Mouse (Mus musculus) left cerebral cortex, postnatal 25 days (tissue): ENCODE results near the gene Hpse2. TPM values are rescaled to one million over a fixed set of nuclear protein-coding genes. Genes with fewer than 3 reads are reported as not detected.

Source experiments
- DNase-seq, 2 experiments: peaks; one replicate each; pipeline ENCODE4 v3.0.0; 2022; ENCODE audit warnings: low spot score in 2 of 2, mixed read lengths in 1 of 2
- intact Hi-C: fragments of 180-260 bp; cut with DNase I; formaldehyde crosslinking; loops from one replicate; pipeline ENCODE4 v1.15.1; 2025
- total RNA-seq, 2 experiments: library from RNA; stranded (reverse); gene quantifications; 2 replicates each; pipeline ENCODE4 v1.2.3; 2021

The Hpse2 gene
- total RNA-seq, 2 experiments from 2014 or later = 0.37 TPM; not detected in 1

GRCm38 (mm10) chr19:42877653-42878052 is 510.5 kb downstream of the Hpse2 start:
- no peak for DNase-seq
- intact Hi-C loops = no loop called here

GRCm38 (mm10) chr19:42876563-42876962 is 511.6 kb downstream of the Hpse2 start:
- no peak for DNase-seq
- intact Hi-C loops = no loop called here

GRCm38 (mm10) chr19:42869663-42870530 is 518.3 kb downstream of the Hpse2 start:
- intact Hi-C loops = no loop called here
- DNase-seq = no peak

GRCm38 (mm10) chr19:42868958-42869662 is 519.0 kb downstream of the Hpse2 start:
- intact Hi-C loops = no loop called here
- no peak for DNase-seq

- intact Hi-C loops = no loop called here
- DNase-seq = no peak
Measured at GRCm38 (mm10) chr19:42863013-42863412, 525.1 kb downstream of the Hpse2 start.

GRCm38 (mm10) chr19:42857096-42857495 is 531.1 kb downstream of the Hpse2 start:
- intact Hi-C loops = no loop called here
- no peak for DNase-seq

GRCm38 (mm10) chr19:42855649-42856048 is 532.5 kb downstream of the Hpse2 start:
- no peak for DNase-seq
- intact Hi-C loops = no loop called here

- intact Hi-C loops = no loop called here
- DNase-seq = peak in 1 of 2 experiments; percentile 3
Measured at GRCm38 (mm10) chr19:42850444-42850843, 537.7 kb downstream of the Hpse2 start.

GRCm38 (mm10) chr19:42839621-42840294 is 548.4 kb downstream of the Hpse2 start:
- DNase-seq = no peak
- intact Hi-C loops = no loop called here

GRCm38 (mm10) chr19:42839118-42839517 is 549.0 kb downstream of the Hpse2 start:
- intact Hi-C loops = no loop called here
- DNase-seq = no peak

GRCm38 (mm10) chr19:42838271-42838670 is 549.9 kb downstream of the Hpse2 start:
- intact Hi-C loops = no loop called here
- no peak for DNase-seq

GRCm38 (mm10) chr19:42837591-42837990 is 550.6 kb downstream of the Hpse2 start:
- intact Hi-C loops = no loop called here
- DNase-seq = no peak

GRCm38 (mm10) chr19:42833126-42833525 is 555.0 kb downstream of the Hpse2 start:
- no peak for DNase-seq
- intact Hi-C loops = no loop called here

GRCm38 (mm10) chr19:42832251-42832650 is 555.9 kb downstream of the Hpse2 start:
- intact Hi-C loops = no loop called here
- no peak for DNase-seq

GRCm38 (mm10) chr19:42829196-42829595 is 559.0 kb downstream of the Hpse2 start:
- intact Hi-C loops = no loop called here
- no peak for DNase-seq

GRCm38 (mm10) chr19:42827843-42828242 is 560.3 kb downstream of the Hpse2 start:
- DNase-seq = no peak
- intact Hi-C loops = no loop called here

GRCm38 (mm10) chr19:42820109-42820508 is 568.0 kb downstream of the Hpse2 start:
- intact Hi-C loops = no loop called here
- no peak for DNase-seq

GRCm38 (mm10) chr19:42817761-42818160 is 570.4 kb downstream of the Hpse2 start:
- intact Hi-C loops = no loop called here
- no peak for DNase-seq

- no peak for DNase-seq
- intact Hi-C loops = no loop called here
Measured at GRCm38 (mm10) chr19:42816261-42816660, 571.9 kb downstream of the Hpse2 start.

- intact Hi-C loops = no loop called here
- no peak for DNase-seq
Measured at GRCm38 (mm10) chr19:42810140-42810539, 578.0 kb downstream of the Hpse2 start.
